Mouse (Mus musculus) liver, adult 2 months (tissue): ENCODE measurements around the gene 3110001I22Rik. TPM values are rescaled to one million over a fixed set of nuclear protein-coding genes. Genes with fewer than 3 reads are reported as not detected.
"Not testable (repeated sequence)": the region's sequence is repeated elsewhere in the genome, so short reads cannot be mapped to it uniquely, and the experiment has no call there.

Experiments used
- DNase-seq: peaks from one replicate; pipeline ENCODE4 v3.0.0-alpha.2; 2011; ENCODE audit warnings: low read depth, low spot score; ENCODE audit errors: extremely low read depth
- H3K27ac ChIP-seq: fragments of 200-500 bp; replicated peaks from 2 replicates; pipeline ENCODE4 v1.5.1; 2012; ENCODE audit warnings: low read depth, mild to moderate bottlenecking, control low read depth, inconsistent platforms, low read length; ENCODE audit not compliant: insufficient read depth
- H3K27me3 ChIP-seq: fragments of 200-500 bp; 2 replicates; pipeline ENCODE4 v1.6.1; 2012; ENCODE audit warnings: mild to moderate bottlenecking, moderate library complexity, low read length, inconsistent platforms; ENCODE audit not compliant: control insufficient read depth, insufficient read depth
- H3K36me3 ChIP-seq: fragments of 200-500 bp; 2 replicates; pipeline ENCODE4 v1.6.1; 2012; ENCODE audit warnings: low read length, inconsistent platforms; ENCODE audit not compliant: control insufficient read depth, insufficient read depth
- H3K4me1 ChIP-seq: fragments of 200-500 bp; 2 replicates; pipeline ENCODE4 v1.6.1; 2011; ENCODE audit warnings: low read length; ENCODE audit not compliant: control insufficient read depth, insufficient read depth
- H3K4me3 ChIP-seq: fragments of 200-500 bp; 2 replicates; pipeline ENCODE4 v1.5.1; 2011; ENCODE audit warnings: low read depth, mild to moderate bottlenecking, control low read depth, low read length, moderate library complexity; ENCODE audit not compliant: insufficient read depth
- H3K79me2 ChIP-seq: fragments of 200-500 bp; 2 replicates; pipeline ENCODE4 v1.6.1; 2012; ENCODE audit warnings: inconsistent platforms, mild to moderate bottlenecking, low read length, moderate library complexity; ENCODE audit not compliant: control insufficient read depth, insufficient read depth
- H3K9ac ChIP-seq: fragments of 200-500 bp; 2 replicates; pipeline ENCODE4 v1.6.1; 2012; ENCODE audit warnings: low read depth, mild to moderate bottlenecking, control low read depth, inconsistent platforms, low read length
- CTCF ChIP-seq: fragments of 200-500 bp; IDR thresholded peaks from 2 replicates; pipeline ENCODE4 v1.5.1; 2011; ENCODE audit warnings: low read depth, low read length, control low read depth
- POLR2A ChIP-seq: fragments of 200-500 bp; IDR thresholded peaks from 2 replicates; pipeline ENCODE4 v1.6.1; 2011; ENCODE audit warnings: low read length, control low read depth; ENCODE audit not compliant: insufficient read depth; ENCODE audit errors: extremely low read depth
- WGBS: fragments of 180-500 bp; shearing (Covaris S2); methylation state at CpG from one replicate; pipeline ENCODE4 v1.1.7; 2018; 5-methylcytosine and 5-hydroxymethylcytosine counted together
- polyA plus RNA-seq: library from polyadenylated mRNA; depleted of rRNA; stranded (reverse); fragments of >200 nt; gene quantifications from 2 replicates; pipeline ENCODE4 v1.2.3, GENCODE M21; 2012; rRNA removed
- total RNA-seq: library from RNA; depleted of rRNA; stranded (reverse); fragments of >200 nt; gene quantifications from 2 replicates; pipeline ENCODE4 v1.2.3, GENCODE M21; 2014; rRNA removed

3110001I22Rik gene
- total RNA-seq (6.1 and 7.9 TPM in 2 replicates), polyA plus RNA-seq (0.66 TPM in 2 replicates)

- Histone ChIP-seq H3K27me3 (no peaks in the 10 kb centered on the region), H3K36me3 (peaks cover 5% of the 10 kb centered on the region), H3K9ac (peak within 1 kb of the TSS; percentile 99), H3K4me1 (peaks cover 6% of the 10 kb centered on the region), H3K4me3 (peak within 1 kb of the TSS; percentile 83), H3K79me2 (peaks cover 11% of the 10 kb centered on the region; the same call in 1 of the 2 replicates), H3K27ac (peak within 1 kb of the TSS; percentile 94)
- TF ChIP-seq CTCF (no peak), POLR2A (peak; percentile 78; the same call in 1 of the 2 replicates)
- peak; percentile 87 for DNase-seq
- under 1% methylated on average over 54 of the region's 54 CpGs for WGBS
Measured at GRCm38 (mm10) chr16:13671685-13672385, at the start of gene 3110001I22Rik, which contains the start of gene Bfar. TSS of gene 3110001I22Rik (plus strand) at chr16:13671929. TSS of gene Bfar (plus strand) at chr16:13671858.

GRCm38 (mm10) chr16:13628345-13628744, 43.4 kb upstream of the 3110001I22Rik start:
- Histone ChIP-seq H3K4me3 (no peak overlapping the region), H3K79me2 (no peaks in the 10 kb centered on the region), H3K27ac (no peak overlapping the region), H3K36me3 (peaks cover 68% of the 10 kb centered on the region), H3K4me1 (no peaks in the 10 kb centered on the region), H3K27me3 (no peaks in the 10 kb centered on the region), H3K9ac (no peak overlapping the region)
- 67% methylated on average over 5 of the region's 5 CpGs for whole genome bisulfite sequencing
- TF ChIP-seq POLR2A (no peak), CTCF (no peak)
- peak; percentile 8 for DNase-seq

GRCm38 (mm10) chr16:13638198-13638597, 33.5 kb upstream of the 3110001I22Rik start:
- H3K4me1 ChIP-seq, H3K27ac ChIP-seq: not testable (repeated sequence)
- H3K36me3 ChIP-seq: peaks cover 41% of the 10 kb centered on the region

GRCm38 (mm10) chr16:13639508-13639907, 32.2 kb upstream of the 3110001I22Rik start:
- Histone ChIP-seq H3K9ac (no peak overlapping the region), H3K27me3 (no peaks in the 10 kb centered on the region), H3K4me3 (no peak overlapping the region), H3K36me3 (peaks cover 38% of the 10 kb centered on the region), H3K4me1 (no peaks in the 10 kb centered on the region), H3K27ac (no peak overlapping the region), H3K79me2 (no peaks in the 10 kb centered on the region)
- no peak for DNase-seq
- 94% methylated on average over 5 of the region's 5 CpGs for WGBS
- TF ChIP-seq POLR2A (no peak), CTCF (no peak)

More at GRCm38 (mm10) chr16:13638198-13638597, 33.5 kb upstream of the 3110001I22Rik start:
- DNase-seq, H3K9ac ChIP-seq, H3K4me3 ChIP-seq, H3K79me2 ChIP-seq, H3K27me3 ChIP-seq: not testable (repeated sequence)
- 85% methylated on average over 2 of the region's 2 CpGs for WGBS

- 85% methylated on average over 7 of the region's 7 CpGs for WGBS
- Histone ChIP-seq H3K4me3 (no peak overlapping the region), H3K36me3 (peaks cover 41% of the 10 kb centered on the region), H3K27ac (no peak overlapping the region), H3K27me3 (no peaks in the 10 kb centered on the region), H3K4me1 (no peaks in the 10 kb centered on the region), H3K79me2 (no peaks in the 10 kb centered on the region), H3K9ac (no peak overlapping the region)
- DNase-seq: no peak
- TF ChIP-seq POLR2A (no peak), CTCF (peak; percentile 50)
Measured at GRCm38 (mm10) chr16:13640064-13640463, 31.7 kb upstream of the 3110001I22Rik start.

- Histone ChIP-seq H3K36me3 (peaks cover 43% of the 10 kb centered on the region), H3K27ac (no peak overlapping the region), H3K27me3 (no peaks in the 10 kb centered on the region), H3K79me2 (no peaks in the 10 kb centered on the region), H3K4me3 (no peak overlapping the region), H3K4me1 (no peaks in the 10 kb centered on the region), H3K9ac (no peak overlapping the region)
- TF ChIP-seq CTCF (no peak), POLR2A (no peak)
- DNase-seq: no peak
- WGBS: 86% methylated on average over 3 of the region's 3 CpGs
Measured at GRCm38 (mm10) chr16:13644474-13644873, 27.3 kb upstream of the 3110001I22Rik start.
